Mouse (Mus musculus) thymus, adult 2 months (tissue): ENCODE data around the gene Mydgf. TPM values are rescaled to one million over a fixed set of nuclear protein-coding genes. Genes with fewer than 3 reads are reported as not detected.

Experiments used
- DNase-seq: peaks from one replicate; pipeline ENCODE4 v3.0.0; 2021
- H3K27ac ChIP-seq: fragments of 200-500 bp; 2 replicates; pipeline ENCODE4 v1.5.1; 2012; ENCODE audit warnings: low read length, control low read depth; ENCODE audit not compliant: control insufficient read depth, insufficient read depth
- H3K27me3 ChIP-seq: fragments of 200-500 bp; 2 replicates; pipeline ENCODE4 v1.6.1; 2012; ENCODE audit warnings: mild to moderate bottlenecking, low read length, moderate library complexity, mixed read lengths; ENCODE audit not compliant: control insufficient read depth, insufficient read depth
- H3K36me3 ChIP-seq: fragments of 200-500 bp; 2 replicates; pipeline ENCODE4 v1.6.1; 2012; ENCODE audit warnings: mild to moderate bottlenecking, low read length, moderate library complexity; ENCODE audit not compliant: control insufficient read depth, insufficient read depth
- H3K4me1 ChIP-seq: fragments of 200-500 bp; replicated peaks from 2 replicates; pipeline ENCODE4 v1.6.1; 2012; ENCODE audit warnings: low read length; ENCODE audit not compliant: control insufficient read depth, insufficient read depth
- H3K4me3 ChIP-seq: fragments of 200-500 bp; 2 replicates; pipeline ENCODE4 v1.5.1; 2012; ENCODE audit warnings: mild to moderate bottlenecking, low read length, control low read depth, moderate library complexity; ENCODE audit not compliant: control insufficient read depth, insufficient read depth
- CTCF ChIP-seq: fragments of 200-500 bp; IDR thresholded peaks from 2 replicates; pipeline ENCODE4 v1.5.1; 2012; ENCODE audit warnings: mild to moderate bottlenecking, control low read depth, low read length, moderate library complexity, borderline replicate concordance; ENCODE audit not compliant: control insufficient read depth, poor library complexity, insufficient read depth; ENCODE audit errors: extremely low read depth
- POLR2A ChIP-seq: fragments of 200-500 bp; IDR thresholded peaks from 2 replicates; pipeline ENCODE4 v1.6.1; 2012; ENCODE audit warnings: mild to moderate bottlenecking, low read length, control low read depth, moderate library complexity; ENCODE audit not compliant: control insufficient read depth, poor library complexity, insufficient read depth; ENCODE audit errors: extremely low read depth
- WGBS: fragments of 180-500 bp; shearing (Covaris S2); methylation state at CpG from one replicate; pipeline ENCODE4 v1.1.7; 2018; 5-methylcytosine and 5-hydroxymethylcytosine counted together
- polyA plus RNA-seq: library from polyadenylated mRNA; depleted of rRNA; stranded (reverse); fragments of >200 nt; gene quantifications from 2 replicates; pipeline ENCODE4 v1.2.3, GENCODE M21; 2012

Mydgf gene
- polyA plus RNA-seq, 1 experiment = 62.3 TPM

- DNase-seq = no peak
- Histone ChIP-seq H3K27ac (no peak overlapping the region), H3K4me3 (no peak overlapping the region), H3K36me3 (peaks cover 51% of the 10 kb centered on the region), H3K27me3 (no peaks in the 10 kb centered on the region), H3K4me1 (peaks cover 5% of the 10 kb centered on the region; the same call in 1 of the 2 replicates)
- WGBS = 98% methylated on average over 9 of the region's 9 CpGs
- TF ChIP-seq CTCF (no peak), POLR2A (no peak)
Measured at GRCm38 (mm10) chr17:56207963-56208530, 24.3 kb upstream of the Mydgf start.

- Histone ChIP-seq H3K27ac (no peak overlapping the region), H3K27me3 (no peaks in the 10 kb centered on the region), H3K36me3 (peaks cover 58% of the 10 kb centered on the region), H3K4me1 (no peaks in the 10 kb centered on the region), H3K4me3 (no peak overlapping the region)
- no peak for DNase-seq
- no peak for TF ChIP-seq CTCF
- TF ChIP-seq POLR2A = no peak
- WGBS = 94% methylated on average over 6 of the region's 6 CpGs
Measured at GRCm38 (mm10) chr17:56206986-56207674, 23.4 kb upstream of the Mydgf start.

DNA sequence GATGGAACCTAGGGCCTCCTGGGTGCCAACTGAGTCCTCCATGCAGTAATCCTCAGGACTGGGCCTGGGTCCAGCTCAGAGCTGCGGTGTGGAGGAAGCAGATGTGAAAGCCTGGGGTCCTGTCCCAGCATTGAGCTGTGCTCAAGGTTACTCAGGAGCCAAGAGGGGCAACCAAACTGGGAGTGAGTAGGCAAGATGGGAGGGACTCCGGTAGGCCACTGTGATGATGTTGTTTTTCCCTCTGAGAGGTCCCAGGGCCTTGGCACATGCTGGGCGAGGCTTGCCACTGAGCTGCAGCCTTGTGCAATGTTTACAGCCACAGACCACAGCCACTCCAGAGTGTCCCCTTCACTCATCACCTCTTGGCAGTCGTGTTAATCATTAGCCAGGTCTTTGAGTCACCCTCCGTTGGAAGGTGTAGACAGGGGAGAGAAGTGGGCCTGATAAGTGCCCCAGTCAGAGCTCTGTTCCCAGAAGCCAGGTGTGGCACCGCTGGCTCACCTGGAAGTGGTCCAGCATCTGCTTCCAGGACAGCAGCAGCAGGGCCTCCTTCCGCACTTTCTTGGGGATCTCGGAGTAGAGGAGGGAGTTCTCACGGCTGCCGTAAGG, 22.7 kb upstream of the Mydgf start:
- Histone ChIP-seq H3K4me3 (no peak overlapping the region), H3K27ac (no peak overlapping the region), H3K27me3 (no peaks in the 10 kb centered on the region), H3K36me3 (peaks cover 56% of the 10 kb centered on the region), H3K4me1 (no peaks in the 10 kb centered on the region)
- WGBS = 97% methylated on average over 10 of the region's 10 CpGs
- DNase-seq = no peak
- TF ChIP-seq POLR2A (no peak), CTCF (no peak)

GRCm38 (mm10) chr17:56203729-56204128, 20.0 kb upstream of the Mydgf start:
- 77% methylated on average over 3 of the region's 3 CpGs for WGBS
- Histone ChIP-seq H3K4me1 (no peaks in the 10 kb centered on the region), H3K4me3 (no peak overlapping the region), H3K36me3 (peaks cover 49% of the 10 kb centered on the region), H3K27ac (no peak overlapping the region), H3K27me3 (no peaks in the 10 kb centered on the region)
- no peak for DNase-seq
- TF ChIP-seq POLR2A = no peak
- TF ChIP-seq CTCF = no peak

- H3K4me3 ChIP-seq = no peak overlapping the region
- H3K27me3 ChIP-seq = no peaks in the 10 kb centered on the region
- WGBS = 98% methylated on average over 8 of the region's 8 CpGs
- H3K4me1 ChIP-seq = no peaks in the 10 kb centered on the region
- H3K27ac ChIP-seq = no peak overlapping the region
- no peak for DNase-seq
- TF ChIP-seq POLR2A (no peak), CTCF (0 out of 2 replicates have a peak, but pooled peaks have one; percentile 19)
- H3K36me3 ChIP-seq = peaks cover 59% of the 10 kb centered on the region
Measured at GRCm38 (mm10) chr17:56202476-56202875, 18.8 kb upstream of the Mydgf start.

DNA sequence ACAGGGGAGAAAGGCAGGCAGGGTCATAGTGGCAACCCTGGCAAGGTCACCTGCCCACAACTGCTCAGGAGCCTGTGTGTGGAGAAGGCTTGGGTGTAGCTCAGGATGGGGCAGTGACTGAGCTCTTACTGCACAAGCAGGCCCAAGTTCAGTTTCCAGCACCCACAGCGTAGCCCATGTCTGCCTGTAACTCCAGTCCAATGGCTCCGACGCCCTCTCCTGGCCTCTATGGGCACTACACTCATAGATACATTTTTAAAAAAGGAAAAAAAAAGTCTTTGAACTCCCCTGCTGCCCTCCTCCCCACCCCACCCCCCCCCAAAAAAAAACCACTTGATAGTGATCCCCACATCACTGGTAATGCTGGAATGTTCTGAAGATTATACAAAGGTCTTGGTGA, 17.9 kb upstream of the Mydgf start:
- Histone ChIP-seq H3K36me3 (peaks cover 57% of the 10 kb centered on the region), H3K27me3 (no peaks in the 10 kb centered on the region), H3K27ac (no peak overlapping the region), H3K4me3 (no peak overlapping the region), H3K4me1 (no peaks in the 10 kb centered on the region)
- TF ChIP-seq POLR2A = no peak
- no peak for TF ChIP-seq CTCF
- DNase-seq = no peak
- WGBS = 81% methylated on average over 3 of the region's 3 CpGs
